Mouse (Mus musculus) left cerebral cortex, adult 18-20 months (tissue): ENCODE measurements at regions not wholly inside any gene's neighbourhood (a gene's known extent, or its start where the extent isn't known, plus 50 kb on each side); places are given as distances from the start of the nearest gene placed in this dataset.

Experiments used
- DNase-seq, 2 experiments: peaks; one replicate each; pipeline ENCODE4 v3.0.0; 2021 to 2022; ENCODE audit warnings: low spot score in 2 of 2, mixed read lengths in 1 of 2

DNA sequence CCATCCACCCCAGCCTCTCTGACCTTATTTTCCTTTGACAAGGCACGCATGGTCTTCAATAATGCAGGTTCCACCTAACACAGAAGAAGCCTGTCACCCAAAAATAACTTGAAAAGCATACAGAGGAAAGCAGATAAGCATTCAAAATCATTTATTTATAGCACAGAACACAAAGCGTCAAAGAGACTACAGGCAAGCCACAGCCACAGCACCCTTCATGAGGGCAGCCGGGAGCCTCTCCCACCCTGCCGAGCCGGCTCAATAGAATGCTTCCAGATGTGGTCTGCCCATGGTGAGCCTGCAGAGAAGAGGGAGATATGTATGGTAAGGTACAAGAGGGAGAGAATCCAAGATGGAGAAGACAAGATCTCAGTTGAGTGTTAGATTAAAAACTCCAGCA, 76.7 kb upstream of the Kcnd3 start:
- DNase-seq, result no peak

DNA sequence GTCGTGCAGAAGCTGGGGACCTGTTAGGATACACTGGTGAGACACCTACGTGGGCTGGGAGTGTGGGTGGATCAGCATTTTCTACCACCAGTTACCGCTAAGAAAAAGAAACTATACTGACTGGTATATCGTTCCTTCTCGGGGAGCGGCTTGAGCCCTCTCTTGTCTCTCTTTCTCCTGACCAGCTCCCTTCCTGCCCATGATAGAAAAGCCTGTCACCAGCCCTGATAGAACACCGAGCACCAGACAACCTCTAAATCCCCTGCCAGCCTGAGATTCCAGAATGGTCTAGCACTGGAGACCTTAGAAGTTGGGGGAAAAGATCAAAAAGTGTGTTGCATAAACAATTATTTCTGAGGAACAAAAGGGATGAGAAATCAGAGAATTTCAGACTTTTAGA, 76.3 kb upstream of the Kcnd3 start:
- DNase-seq, result no peak

DNA sequence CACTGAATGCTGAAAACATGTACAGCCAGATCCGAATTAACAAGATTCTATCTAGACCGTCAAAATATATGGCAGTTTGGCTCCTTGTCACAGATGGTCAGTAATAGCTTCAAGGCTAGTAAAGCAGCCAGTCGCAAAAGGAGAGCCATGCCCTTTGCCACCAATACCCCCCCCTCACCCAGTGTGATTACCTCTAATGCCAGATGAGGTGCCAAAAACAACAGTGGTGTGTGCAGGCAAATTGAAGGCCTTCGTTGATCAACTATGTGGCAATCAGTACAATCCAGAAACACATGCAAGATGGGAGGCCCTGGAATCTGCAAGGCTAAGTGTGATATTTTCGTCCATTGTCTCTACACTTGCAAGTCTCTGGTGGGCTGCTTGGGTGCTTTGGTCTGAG, 75.8 kb upstream of the Kcnd3 start:
- no peak for DNase-seq

DNA sequence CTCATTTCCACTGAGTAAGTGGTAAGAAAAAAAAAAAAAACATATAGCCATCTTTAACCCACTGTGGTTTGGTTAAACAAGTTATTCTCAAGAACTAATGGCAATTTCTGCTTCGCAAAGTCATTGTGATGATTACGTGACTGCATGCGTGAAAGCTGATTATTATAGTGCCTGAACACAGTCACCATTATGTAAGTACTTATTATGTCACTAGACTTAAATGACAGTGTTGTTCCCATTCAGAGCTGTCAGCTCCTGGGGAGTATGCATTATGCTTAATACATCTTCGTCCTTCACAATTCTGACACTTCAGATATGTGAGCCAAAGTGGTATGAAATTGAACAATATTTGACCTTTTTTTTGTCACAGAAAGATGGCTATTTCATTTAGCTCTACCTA, 71.3 kb upstream of the Kcnd3 start:
- DNase-seq, result no peak

DNA sequence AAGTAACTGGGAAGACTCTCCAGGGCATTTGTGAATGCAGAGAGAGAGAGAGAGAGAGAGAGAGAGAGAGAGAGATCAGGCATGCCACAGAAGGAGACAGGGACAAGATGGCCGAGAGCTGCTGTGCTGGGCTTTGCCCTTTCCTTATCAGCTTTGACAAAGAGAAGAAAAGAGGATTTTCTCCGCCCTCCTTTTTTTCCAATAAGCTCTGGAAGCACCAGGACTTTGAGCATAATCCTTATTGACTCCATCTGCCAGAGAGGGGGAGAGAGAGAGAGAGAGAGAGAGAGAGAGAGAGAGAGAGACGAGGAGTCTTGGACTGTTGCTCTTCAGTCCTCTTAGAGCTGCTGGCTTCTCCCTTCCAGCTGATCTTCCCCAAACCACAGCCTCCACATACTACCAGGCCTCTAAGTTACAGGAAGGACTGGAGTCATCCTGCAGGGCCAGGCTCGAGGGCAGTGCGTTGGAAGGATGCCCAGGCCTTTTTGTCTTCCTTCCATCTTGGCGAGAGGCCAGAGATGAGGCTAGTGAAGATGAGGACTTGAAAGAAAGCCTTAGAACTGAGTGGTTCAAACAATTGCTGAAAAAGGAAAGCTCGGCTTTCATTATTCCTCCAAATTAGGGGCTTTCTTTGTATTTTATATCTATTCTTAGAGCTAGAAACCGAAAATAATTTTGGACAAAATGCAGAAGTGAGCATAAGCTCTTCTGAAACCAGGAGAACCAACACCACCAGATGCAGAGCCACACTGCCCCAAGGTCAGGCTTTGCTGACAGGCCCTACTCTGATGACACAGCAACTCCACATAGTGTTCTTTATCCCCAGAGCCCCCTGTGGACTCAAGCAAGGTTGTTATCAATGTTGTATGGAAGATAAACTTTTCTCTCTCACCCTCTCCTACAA, 59.3 kb upstream of the Kcnd3 start:
- no peak for DNase-seq
